Mouse (Mus musculus): Measurements from ENCODE around the gene Cdkn2c.

Gene Cdkn2c

DNA sequence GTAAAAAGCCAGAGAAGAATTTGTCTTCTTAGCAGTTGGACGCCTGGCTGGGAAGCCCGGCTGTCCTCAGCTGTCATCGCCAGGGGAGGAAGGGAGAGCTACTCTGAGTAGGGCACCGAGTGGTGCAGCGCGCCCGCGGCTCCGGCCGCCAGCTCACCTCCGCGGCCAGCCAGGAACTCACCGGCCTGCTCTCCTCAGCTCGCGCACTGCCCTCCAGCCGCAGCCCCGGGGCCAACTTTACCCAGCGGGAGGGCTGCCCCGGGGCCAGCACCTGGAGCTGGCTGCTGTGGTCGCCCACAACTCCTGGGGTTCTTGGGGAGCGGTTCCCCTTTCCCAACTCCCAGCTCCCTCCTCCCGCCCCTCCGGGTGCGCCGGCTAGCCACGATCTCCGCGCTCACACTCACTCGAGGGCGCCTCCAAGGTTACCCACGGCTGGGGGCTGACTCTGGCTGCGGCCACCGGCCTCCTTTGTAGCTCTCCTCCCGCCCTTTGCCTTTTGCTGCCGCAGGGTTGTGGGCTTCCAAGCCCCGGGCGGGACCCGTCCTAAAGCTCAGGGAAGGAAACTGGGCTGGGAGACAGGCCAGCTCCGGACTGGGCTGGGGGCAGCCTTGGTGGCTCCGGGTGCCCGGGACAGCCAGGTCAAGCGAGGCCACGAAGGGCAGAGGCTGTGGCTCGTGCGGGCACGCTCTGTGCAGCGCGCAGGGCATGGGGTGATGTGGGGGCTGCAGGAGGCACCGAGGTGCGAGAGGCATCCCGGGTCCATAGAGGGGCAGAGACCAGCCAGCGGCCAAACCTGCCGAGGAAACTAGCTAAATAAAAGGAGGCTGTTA, 9.8 kb downstream of the Cdkn2c start:
- DNase-seq (ENCODE audit: low read depth): no peak

DNA sequence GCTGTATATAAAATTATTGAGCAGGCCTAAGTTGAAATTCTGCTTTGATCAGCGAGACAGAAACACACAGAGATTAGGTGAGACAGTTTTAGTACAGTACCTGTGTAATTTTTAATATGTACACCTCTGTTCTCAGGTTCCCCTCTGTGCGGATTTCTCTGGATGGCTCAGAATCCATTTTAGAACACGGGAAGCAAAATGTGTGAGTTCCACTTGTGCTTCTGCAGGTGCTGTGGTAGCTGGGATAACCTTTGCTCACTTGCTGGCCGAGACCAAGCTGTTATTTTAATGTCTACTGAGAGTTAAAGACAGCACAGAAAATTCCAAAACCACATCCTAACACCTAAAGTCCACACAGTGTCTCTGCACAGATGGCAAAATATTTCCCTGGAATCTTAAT, 10.7 kb downstream of the Cdkn2c start:
- no peak for DNase-seq (ENCODE audit: low read depth)

DNA sequence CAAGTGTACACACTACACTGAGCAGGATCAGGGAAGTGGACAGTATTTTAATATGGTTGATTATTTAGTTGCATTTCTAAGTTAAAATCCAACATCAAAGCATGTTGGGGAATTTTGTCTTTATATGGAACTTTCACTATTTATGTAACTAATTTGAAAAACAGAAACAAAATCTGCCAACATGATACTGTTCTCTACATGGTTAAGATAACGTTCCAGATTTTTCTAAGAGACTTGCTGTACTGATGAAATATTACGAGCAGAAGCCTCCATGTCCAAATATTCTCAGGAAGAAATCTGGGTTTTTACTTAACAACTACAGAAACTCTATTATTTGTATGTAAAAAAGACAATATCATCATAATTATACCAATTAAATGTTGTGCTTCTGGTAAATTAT, 11.3 kb downstream of the Cdkn2c start:
- no peak for DNase-seq (ENCODE audit: low read depth)

DNA sequence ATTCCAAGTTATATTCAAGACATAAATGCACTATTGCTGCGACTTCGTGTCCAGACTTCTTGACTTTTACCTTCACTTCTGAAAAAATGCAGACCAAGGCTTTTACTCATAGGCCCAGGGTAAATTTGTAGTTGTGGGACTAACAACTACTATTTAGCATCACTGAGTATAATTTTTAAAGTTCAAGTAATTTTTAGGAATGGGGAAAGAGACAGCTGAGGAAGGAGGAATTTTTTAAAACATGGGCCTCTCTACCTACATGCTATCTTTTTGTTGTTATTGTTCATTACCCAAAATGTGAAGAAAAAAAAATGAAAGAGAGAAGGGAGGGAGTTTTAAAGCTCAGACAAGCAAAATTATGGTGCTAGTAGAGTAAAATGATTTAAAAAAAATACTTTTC, 12.3 kb downstream of the Cdkn2c start:
- no peak for DNase-seq (ENCODE audit: low read depth)

DNA sequence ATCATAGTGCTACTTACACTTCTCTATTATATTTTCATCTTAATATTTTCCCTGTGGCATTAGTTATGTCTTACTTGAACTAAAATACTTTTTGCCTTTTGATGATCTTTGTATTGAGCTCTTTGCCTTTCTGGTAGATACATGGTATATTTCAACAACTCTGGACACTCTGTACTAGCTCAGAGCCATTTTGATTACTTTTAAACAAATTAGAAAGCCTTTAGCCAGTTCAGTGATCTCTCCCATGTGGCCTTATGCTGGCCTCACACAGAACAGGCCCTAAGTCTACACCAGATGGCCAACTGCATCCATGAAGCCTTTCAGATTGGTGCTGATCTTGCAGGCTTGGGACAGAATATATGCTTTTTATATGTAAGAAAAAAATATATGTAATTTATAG, 13.7 kb downstream of the Cdkn2c start:
- DNase-seq (ENCODE audit: low read depth): no peak

DNA sequence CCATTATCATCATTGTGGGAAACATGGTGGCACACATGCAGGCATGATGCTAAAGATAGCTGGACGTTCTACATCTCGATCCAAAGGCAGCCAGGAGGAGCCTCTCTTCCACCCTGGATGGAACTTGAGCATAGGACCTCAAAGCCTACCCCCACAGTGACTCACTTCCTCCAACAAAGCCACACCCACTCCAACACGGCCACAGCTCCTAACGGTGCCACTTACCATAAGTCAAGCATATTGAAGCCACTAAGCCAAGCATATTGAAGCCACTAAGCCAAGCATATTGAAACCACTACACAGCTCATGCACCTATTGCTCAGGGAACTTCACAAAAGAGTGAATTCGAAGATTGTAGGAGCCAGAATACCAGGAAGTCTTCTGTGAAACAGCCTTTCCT, 17.7 kb downstream of the Cdkn2c start:
- no peak for DNase-seq (ENCODE audit: low read depth)

DNA sequence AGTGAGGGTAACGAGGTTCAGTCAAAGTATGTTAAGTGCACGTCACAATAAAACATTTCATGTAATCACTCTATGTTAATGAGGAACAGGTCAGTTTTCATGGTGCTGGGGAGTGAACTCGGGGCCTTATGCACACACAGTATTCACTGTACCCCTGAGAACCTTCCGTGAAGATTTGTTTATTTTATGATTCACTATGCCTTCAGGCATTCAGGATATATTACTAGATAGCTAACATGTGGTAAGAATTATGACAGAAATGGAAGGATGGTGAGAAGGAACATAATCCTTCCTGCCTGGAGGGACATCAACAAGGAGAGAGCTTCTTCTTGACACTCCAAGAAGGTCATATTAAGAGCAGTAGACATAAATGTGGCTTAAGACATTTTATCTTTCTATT, 19.7 kb downstream of the Cdkn2c start:
- DNase-seq (ENCODE audit: low read depth): no peak

DNA sequence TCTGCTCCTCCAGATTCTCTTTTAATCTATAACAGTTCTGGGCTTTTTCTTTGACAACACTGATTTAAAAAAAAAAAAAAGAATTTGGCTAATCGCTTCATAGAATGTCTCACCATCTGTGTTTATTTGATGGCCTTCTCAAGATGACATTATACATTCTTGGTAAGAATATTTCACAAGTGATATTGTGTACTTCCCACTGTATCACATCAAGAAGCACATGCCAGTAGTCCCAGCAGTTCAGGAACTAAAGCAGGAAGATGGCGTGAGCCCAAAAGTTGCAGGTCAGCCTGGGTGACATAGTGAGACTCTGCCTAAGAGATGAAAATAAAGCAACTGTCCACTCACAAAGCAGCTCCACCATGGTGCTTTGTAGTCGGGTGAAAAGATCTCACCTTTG, 25.5 kb downstream of the Cdkn2c start:
- no peak for DNase-seq (ENCODE audit: low read depth)

DNA sequence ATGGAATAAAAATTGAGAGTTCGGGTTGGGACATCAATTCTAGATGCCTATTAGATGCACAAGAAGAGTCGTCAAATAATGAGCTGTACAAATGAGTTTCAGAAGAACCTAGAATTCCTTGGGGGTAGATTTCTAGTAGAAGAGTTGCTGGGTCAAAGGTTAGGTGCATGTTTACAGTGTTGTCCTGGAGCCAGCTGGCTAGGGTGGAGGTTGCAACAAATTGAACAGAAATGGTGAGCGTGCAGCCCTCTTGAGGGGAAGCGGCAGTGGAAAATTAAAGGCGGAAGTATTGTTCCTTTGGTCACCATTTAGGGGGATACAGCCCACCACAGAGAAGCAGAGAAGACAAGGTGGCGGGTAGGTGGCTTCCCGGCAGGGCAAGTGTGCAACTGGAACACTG, 26.8 kb downstream of the Cdkn2c start:
- no peak for DNase-seq (ENCODE audit: low read depth)

DNA sequence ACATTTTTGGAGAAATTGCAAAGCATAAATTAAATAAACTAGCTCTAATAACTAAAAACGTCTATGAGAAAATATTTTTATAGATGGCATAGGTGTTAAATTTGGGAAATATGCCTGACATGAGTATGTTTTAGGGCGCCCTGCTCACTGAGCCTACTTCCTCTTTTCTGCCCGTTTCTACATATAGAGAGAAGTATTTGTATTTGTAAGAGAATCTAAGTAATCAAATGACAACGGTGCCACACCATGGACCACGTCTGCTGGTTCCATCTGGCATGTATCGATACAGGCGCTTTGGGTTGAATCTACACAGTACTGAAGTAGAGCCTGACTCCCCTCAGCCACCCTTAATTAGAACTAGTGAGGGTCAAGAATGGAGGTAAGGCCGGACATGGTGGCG, 27.6 kb downstream of the Cdkn2c start:
- no peak for DNase-seq (ENCODE audit: low read depth)

DNA sequence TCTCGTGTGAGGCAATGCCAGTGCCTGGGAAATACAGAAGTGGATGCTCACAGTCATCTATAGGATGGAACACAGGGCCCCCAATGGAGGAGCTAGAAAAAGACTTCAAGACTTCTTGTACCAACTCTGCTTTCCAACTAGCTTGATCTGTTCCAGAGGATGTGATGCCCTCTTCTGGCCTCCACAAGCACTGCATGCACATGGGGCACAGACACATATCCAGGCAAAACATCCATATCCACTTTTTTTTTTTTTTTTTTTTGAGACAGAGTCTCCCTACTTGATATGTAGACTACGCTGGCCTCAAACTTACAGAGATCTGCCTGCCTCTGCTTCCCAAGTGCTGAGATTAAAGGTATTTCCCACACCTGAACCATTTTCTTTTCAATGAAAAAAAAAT, 32.0 kb downstream of the Cdkn2c start:
- no peak for DNase-seq (ENCODE audit: low read depth)

DNA sequence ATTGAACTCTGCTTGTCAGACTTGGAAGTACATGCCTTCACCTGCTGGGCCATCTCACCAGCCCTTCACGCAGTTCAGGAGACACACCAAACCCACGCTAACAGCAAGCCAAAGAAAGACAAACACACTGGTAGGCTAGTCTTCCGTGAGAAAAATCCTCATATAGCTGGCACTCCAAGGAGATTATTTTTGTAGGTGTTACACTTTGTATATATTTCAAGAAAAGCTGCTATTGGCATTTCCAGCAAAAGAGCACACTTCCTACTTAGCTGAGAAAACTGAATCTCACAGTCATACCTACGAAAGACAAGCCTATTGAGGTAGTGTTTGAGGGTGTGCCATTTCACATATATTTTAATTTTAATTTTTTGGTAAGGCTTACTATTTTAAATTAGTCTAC, 36.0 kb downstream of the Cdkn2c start:
- no peak for DNase-seq (ENCODE audit: low read depth)

DNA sequence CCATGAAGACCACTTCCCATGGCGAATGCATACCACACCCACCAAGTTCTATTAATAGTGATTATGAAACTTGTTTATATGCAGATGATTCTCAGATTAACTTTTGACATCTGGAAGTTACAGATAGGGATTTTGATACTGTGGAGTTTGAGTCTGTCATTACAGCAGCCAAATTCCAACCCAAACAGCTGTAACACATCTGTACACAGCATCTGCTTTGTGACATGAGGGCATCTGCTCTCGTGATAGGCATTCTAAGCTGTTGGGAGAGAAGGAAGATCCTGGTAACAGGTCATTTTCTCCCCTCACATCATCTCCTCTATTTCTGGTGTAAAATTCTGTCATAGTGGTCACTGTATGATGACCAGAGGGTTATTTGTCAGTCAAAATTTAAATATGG, 36.8 kb downstream of the Cdkn2c start:
- no peak for DNase-seq (ENCODE audit: low read depth)

DNA sequence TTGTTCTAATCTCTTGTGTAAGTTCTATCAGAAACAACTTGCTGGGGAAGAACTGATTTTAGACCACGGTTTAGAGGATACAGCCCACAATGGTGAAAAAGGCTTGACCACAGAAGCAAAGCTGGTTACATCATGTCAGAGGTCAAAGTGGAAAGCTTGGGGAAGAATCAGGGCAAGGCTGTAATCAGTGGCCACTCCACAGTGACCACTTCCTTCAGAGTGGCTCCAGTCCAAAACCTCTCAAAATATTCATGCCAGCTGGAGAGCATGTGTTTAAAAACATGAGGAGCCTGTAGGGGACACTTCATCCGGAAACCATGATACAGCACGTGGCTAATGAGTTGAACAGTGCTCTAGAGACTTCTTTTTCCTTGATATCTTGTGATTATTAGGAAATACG, 54.4 kb downstream of the Cdkn2c start:
- no peak for DNase-seq (ENCODE audit: low read depth)

Measured in fibroblast of lung, adult 2 months (primary cell).